Mouse (Mus musculus): Measurements from ENCODE around the gene Lrg1. TPM values are rescaled to one million over a fixed set of nuclear protein-coding genes. Genes with fewer than 3 reads are reported as not detected.

Gene Lrg1
- polyA plus RNA-seq (2012; rRNA removed) = 0.17 and 0.18 TPM in 2 replicates

GRCm38 (mm10) chr17:56121826-56122225, at the start of gene Lrg1:
TSS of gene Lrg1 (minus strand) at chr17:56122001.

GRCm38 (mm10) chr17:56162231-56162774, 40.5 kb upstream of the Lrg1 start, which contains the start of gene Tnfaip8l1:
TSS of gene Tnfaip8l1 (plus strand) at chr17:56162477.

GRCm38 (mm10) chr17:56139858-56140595, 18.2 kb upstream of the Lrg1 start, which contains the start of gene Sema6b:
TSS of gene Sema6b (minus strand) at chr17:56140343.

DNA sequence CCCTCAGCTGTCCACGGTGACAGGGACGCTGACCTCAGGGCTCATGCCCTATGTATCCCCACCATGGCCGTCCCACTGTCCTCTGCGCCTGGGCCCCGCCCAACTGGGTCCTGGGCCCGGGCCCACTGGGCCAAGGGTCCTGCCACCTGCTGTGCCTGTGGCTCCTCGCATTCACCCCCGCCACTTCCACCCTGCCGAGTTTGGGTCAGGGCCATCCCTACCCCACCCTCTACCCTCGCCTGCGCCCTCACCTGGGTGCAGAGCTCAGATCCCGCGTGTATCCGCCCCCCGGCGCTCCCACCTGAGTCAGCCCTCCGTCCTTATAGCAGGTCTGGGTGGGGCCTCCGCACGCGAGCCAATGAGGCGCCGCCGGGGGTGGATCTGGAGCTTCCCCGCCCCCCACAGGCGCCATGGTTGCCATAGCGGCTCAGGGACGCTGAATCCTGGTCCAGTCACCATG, 4.5 kb downstream of the Lrg1 start, which contains the start of gene Plin5:
Gene Plin5 (minus strand): TSS at position 346 of the 460 bp plus-strand sequence.

GRCm38 (mm10) chr17:56109219-56110051, 12.4 kb downstream of the Lrg1 start, which contains the start of gene Plin4:
TSS of gene Plin4 (minus strand) at chr17:56109803.

GRCm38 (mm10) chr17:56078880-56079795, 42.7 kb downstream of the Lrg1 start, which contains the start of gene Hdgfl2:
TSS of gene Hdgfl2 (plus strand) at chr17:56079634.

GRCm38 (mm10) chr17:56074827-56075208, 47.0 kb downstream of the Lrg1 start, which contains the start of gene Ubxn6:
TSS of gene Ubxn6 (minus strand) at chr17:56075028.

Other genes starting within 250 kb of the Lrg1 start
- 0.84 and 0.92 TPM in 2 replicates for gene Zfp119a, start 243.1 kb downstream of the Lrg1 start, polyA plus RNA-seq (2012; rRNA removed)
- 3.6 TPM in 2 replicates for gene Zfp959, start 229.9 kb downstream of the Lrg1 start, polyA plus RNA-seq (2012; rRNA removed)
- 1.0 and 1.1 TPM in 2 replicates for gene Zfp119b, start 172.5 kb downstream of the Lrg1 start, polyA plus RNA-seq (2012; rRNA removed)
- gene Ebi3, start 169.4 kb downstream of the Lrg1 start, polyA plus RNA-seq (2012; rRNA removed) = 3.0 and 4.2 TPM in 2 replicates
- gene Yju2, start 162.9 kb downstream of the Lrg1 start, polyA plus RNA-seq (2012; rRNA removed) = 5.0 and 5.9 TPM in 2 replicates
- gene Shd, start 151.5 kb downstream of the Lrg1 start, polyA plus RNA-seq (2012; rRNA removed) = 0.23 and 0.38 TPM in 2 replicates
- 0.08 and 0.25 TPM in 2 replicates for gene Fsd1, start 135.5 kb downstream of the Lrg1 start, polyA plus RNA-seq (2012; rRNA removed)
- gene Stap2, start 116.4 kb downstream of the Lrg1 start, polyA plus RNA-seq (2012; rRNA removed) = 1.9 and 2.0 TPM in 2 replicates
- 14.0 and 16.4 TPM in 2 replicates for gene Mpnd, start 116.3 kb downstream of the Lrg1 start, polyA plus RNA-seq (2012; rRNA removed)
- gene Sh3gl1, start 85.4 kb downstream of the Lrg1 start, polyA plus RNA-seq (2012; rRNA removed) = 25.3 and 29.6 TPM in 2 replicates
- gene Chaf1a, start 81.6 kb downstream of the Lrg1 start, polyA plus RNA-seq (2012; rRNA removed) = 16.0 and 18.2 TPM in 2 replicates
- gene Ubxn6, start 47.0 kb downstream of the Lrg1 start, polyA plus RNA-seq (2012; rRNA removed) = 7.6 and 8.7 TPM in 2 replicates
- gene Hdgfl2, start 42.4 kb downstream of the Lrg1 start, polyA plus RNA-seq (2012; rRNA removed) = 30.2 and 32.2 TPM in 2 replicates
- 0.02 TPM in 2 replicates for gene Plin4, start 12.2 kb downstream of the Lrg1 start, polyA plus RNA-seq (2012; rRNA removed)
- gene Plin5, start 4.4 kb downstream of the Lrg1 start, polyA plus RNA-seq (2012; rRNA removed) = 0.15 and 0.16 TPM in 2 replicates
- gene Sema6b, start 18.3 kb upstream of the Lrg1 start, polyA plus RNA-seq (2012; rRNA removed) = 0.93 and 0.95 TPM in 2 replicates
- gene Tnfaip8l1, start 40.5 kb upstream of the Lrg1 start, polyA plus RNA-seq (2012; rRNA removed) = 1.4 and 1.7 TPM in 2 replicates
- gene Mydgf, start 61.9 kb upstream of the Lrg1 start, polyA plus RNA-seq (2012; rRNA removed) = 38.1 and 40.3 TPM in 2 replicates
- 12.9 and 15.0 TPM in 2 replicates for gene Dpp9, start 96.9 kb upstream of the Lrg1 start, polyA plus RNA-seq (2012; rRNA removed)
- gene Fem1a, start 134.8 kb upstream of the Lrg1 start, polyA plus RNA-seq (2012; rRNA removed) = 4.8 and 5.7 TPM in 2 replicates
- 4.4 and 4.8 TPM in 2 replicates for gene Ticam1, start 154.8 kb upstream of the Lrg1 start, polyA plus RNA-seq (2012; rRNA removed)
- 7.2 and 8.9 TPM in 2 replicates for gene Plin3, start 170.9 kb upstream of the Lrg1 start, polyA plus RNA-seq (2012; rRNA removed)
- gene Arrdc5, start 178.3 kb upstream of the Lrg1 start, polyA plus RNA-seq (2012; rRNA removed) = not detected in 2 replicates
- gene Uhrf1, start 181.3 kb upstream of the Lrg1 start, polyA plus RNA-seq (2012; rRNA removed) = 82.5 and 93.9 TPM in 2 replicates
- gene Kdm4b, start 204.1 kb upstream of the Lrg1 start, polyA plus RNA-seq (2012; rRNA removed) = 3.6 and 4.1 TPM in 2 replicates